Mouse (Mus musculus) liver, embryonic 11.5 days (tissue): ENCODE data around the gene Fosl1. TPM values are rescaled to one million over a fixed set of nuclear protein-coding genes. Genes with fewer than 3 reads are reported as not detected.

Experiments
- ATAC-seq: fragments of 200-750 bp; cut with Nextera tagmentation; replicated peaks from 2 replicates; pipeline ENCODE4 v1.8.0; 2017; ENCODE audit warnings: moderate number of reproducible peaks, mild to moderate bottlenecking, moderate TSS enrichment, moderate library complexity; ENCODE audit not compliant: low FRiP score
- DNase-seq: peaks from one replicate; pipeline ENCODE4 v3.0.0-alpha.2; 2017; ENCODE audit warnings: low spot score
- H3K27ac ChIP-seq: fragments of 300-500 bp; sonication (generic); 2 replicates; pipeline ENCODE4 v1.5.1; 2014; ENCODE audit warnings: mild to moderate bottlenecking, low read depth, low read length, control low read depth
- H3K27me3 ChIP-seq: fragments of 300-500 bp; sonication (generic); replicated peaks from 2 replicates; pipeline ENCODE4 v1.6.1; 2014; ENCODE audit warnings: low read length, mixed read lengths; ENCODE audit not compliant: control insufficient read depth, insufficient read depth
- H3K36me3 ChIP-seq: fragments of 300-500 bp; sonication (generic); 2 replicates; pipeline ENCODE4 v1.6.1; 2014; ENCODE audit warnings: mild to moderate bottlenecking, low read length, moderate library complexity, mixed read lengths; ENCODE audit not compliant: control insufficient read depth, insufficient read depth
- H3K4me1 ChIP-seq: fragments of 300-500 bp; sonication (generic); replicated peaks from 2 replicates; pipeline ENCODE4 v1.6.1; 2014; ENCODE audit warnings: low read length, mixed read lengths; ENCODE audit not compliant: control insufficient read depth, insufficient read depth
- H3K4me2 ChIP-seq: fragments of 300-500 bp; sonication (generic); 2 replicates; pipeline ENCODE4 v1.6.1; 2014; ENCODE audit warnings: mild to moderate bottlenecking, control low read depth, moderate library complexity
- H3K4me3 ChIP-seq: fragments of 300-500 bp; sonication (generic); 2 replicates; pipeline ENCODE4 v1.5.1; 2014; ENCODE audit warnings: low read depth, low read length, control low read depth
- H3K9ac ChIP-seq: fragments of 300-500 bp; sonication (generic); 2 replicates; pipeline ENCODE4 v1.6.1; 2014; ENCODE audit warnings: low read depth, low read length, control low read depth
- H3K9me3 ChIP-seq: fragments of 300-500 bp; sonication (generic); 2 replicates; pipeline ENCODE4 v1.6.1; 2016; ENCODE audit warnings: low read length, inconsistent platforms, mixed read lengths; ENCODE audit not compliant: control insufficient read depth
- WGBS: fragments of 180-500 bp; shearing (Covaris S2); extraction: QIAGEN DNeasy Blood & Tissue Kit; methylation state at CpG from one replicate; pipeline ENCODE4 v1.1.7; 2014; 5-methylcytosine and 5-hydroxymethylcytosine counted together
- polyA plus RNA-seq: library from polyadenylated mRNA; unstranded; fragments of >200 nt; fragmentation: Nextera tagmentation; extraction: Ambion mirVana; gene quantifications from 2 replicates; pipeline ENCODE4 v1.2.1, GENCODE M21; 2014

Gene Fosl1
- polyA plus RNA-seq, 1 experiment from 2014 or later: 0.59 TPM

DNA sequence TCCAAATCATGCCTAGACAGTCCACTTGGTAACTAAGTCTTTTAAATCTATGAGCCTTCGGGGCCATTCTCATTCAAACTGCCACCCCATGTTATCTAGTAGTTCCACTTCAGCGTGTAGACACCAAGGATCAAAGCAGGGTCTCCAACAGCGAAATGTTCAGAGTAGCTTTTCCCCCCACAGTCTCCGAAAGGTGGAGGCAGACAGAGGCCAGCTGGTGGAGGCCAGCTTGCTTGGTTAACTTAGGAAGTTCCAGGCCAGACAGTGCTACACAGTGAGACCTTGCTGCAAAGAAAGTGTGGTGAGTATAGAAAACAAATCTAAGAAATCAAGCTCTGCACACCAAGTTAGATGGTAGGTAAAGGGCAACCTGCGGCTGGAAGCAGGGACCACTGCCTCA, 36.7 kb upstream of the Fosl1 start:
- Histone ChIP-seq H3K27ac (no peak overlapping the region), H3K27me3 (no peaks in the 10 kb centered on the region), H3K4me2 (no peak overlapping the region), H3K9me3 (no peaks in the 10 kb centered on the region), H3K4me1 (peaks cover 8% of the 10 kb centered on the region; the same call in 1 of the 2 replicates), H3K36me3 (no peaks in the 10 kb centered on the region), H3K9ac (no peak overlapping the region), H3K4me3 (no peak overlapping the region)
- 76% methylated on average over 5 of the region's 5 CpGs for WGBS
- DNase-seq: no peak
- ATAC-seq: no peak

DNA sequence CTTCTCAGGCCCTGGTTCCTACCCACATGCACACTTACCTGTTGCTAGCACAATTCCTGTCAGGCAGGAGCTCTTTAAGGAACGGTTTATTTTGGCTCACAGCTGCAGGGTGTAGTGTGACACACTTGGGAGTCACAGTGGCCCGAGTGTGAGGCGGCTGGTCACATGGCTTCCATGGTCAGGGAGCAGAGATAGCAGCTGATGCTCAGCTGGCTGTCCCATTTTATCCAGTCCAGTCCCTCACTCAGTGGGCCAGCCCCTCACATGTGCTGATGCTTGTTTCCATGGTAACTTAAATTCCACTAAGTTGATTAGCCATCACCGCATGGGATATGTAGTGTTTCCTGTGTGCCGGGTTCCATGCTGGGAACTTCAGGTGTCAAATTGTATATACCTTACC, 35.4 kb upstream of the Fosl1 start:
- Histone ChIP-seq H3K4me2 (no peak overlapping the region), H3K27ac (no peak overlapping the region), H3K9ac (no peak overlapping the region), H3K4me3 (no peak overlapping the region), H3K4me1 (peaks cover 8% of the 10 kb centered on the region; the same call in 1 of the 2 replicates), H3K9me3 (no peaks in the 10 kb centered on the region), H3K27me3 (no peaks in the 10 kb centered on the region), H3K36me3 (no peaks in the 10 kb centered on the region)
- no peak for ATAC-seq
- 76% methylated on average over 5 of the region's 5 CpGs for WGBS
- no peak for DNase-seq

DNA sequence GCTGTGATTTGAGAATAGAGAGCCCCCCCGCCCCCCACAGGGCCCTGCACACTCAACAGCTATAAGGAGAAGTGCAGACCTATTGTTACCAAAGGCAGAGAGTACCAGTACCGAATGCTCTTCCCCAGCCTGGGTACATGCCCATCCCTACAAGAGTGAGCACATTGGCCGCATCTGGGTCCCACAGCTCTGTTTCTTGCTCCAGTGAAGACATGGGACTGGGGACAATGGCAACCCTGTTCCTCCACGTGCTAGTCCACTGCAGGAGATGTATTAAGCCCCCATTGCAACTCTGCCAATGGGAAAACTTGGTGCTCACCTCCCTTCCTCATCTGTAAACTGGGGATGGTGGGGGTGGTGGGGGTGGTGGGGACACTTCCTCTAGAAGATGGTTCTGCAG, 33.5 kb upstream of the Fosl1 start:
- no peaks in the 10 kb centered on the region for H3K27me3 ChIP-seq
- H3K9me3 ChIP-seq: no peaks in the 10 kb centered on the region
- H3K36me3 ChIP-seq: no peaks in the 10 kb centered on the region
- H3K9ac ChIP-seq: no peak overlapping the region
- WGBS: 81% methylated on average over 4 of the region's 4 CpGs
- no peak overlapping the region for H3K27ac ChIP-seq
- H3K4me1 ChIP-seq: peaks cover 6% of the 10 kb centered on the region; the same call in 1 of the 2 replicates
- no peak for ATAC-seq
- no peak overlapping the region for H3K4me2 ChIP-seq
- no peak overlapping the region for H3K4me3 ChIP-seq
- DNase-seq: no peak

DNA sequence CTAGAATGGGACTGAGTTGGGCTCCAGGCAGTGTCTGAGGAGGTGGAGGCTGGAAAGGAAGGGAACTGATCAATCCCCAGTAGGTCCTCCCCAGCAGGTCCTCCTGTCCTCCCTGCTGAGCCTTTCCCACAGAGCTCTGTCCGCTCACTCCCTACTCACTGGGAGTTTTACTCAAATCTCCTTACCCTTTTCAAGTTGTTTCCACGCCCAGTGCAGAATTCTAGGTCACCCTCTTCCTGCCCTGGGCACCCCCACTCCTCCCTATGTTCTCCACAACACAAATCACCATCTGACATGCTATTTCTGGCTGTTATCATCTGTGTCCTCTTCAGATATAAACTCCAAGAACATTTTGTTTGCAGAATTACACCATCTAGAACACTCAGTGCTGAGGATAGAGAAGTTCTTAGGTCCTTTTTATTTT, 32.8 kb upstream of the Fosl1 start:
- H3K4me1 ChIP-seq: peaks cover 6% of the 10 kb centered on the region; the same call in 1 of the 2 replicates
- H3K9me3 ChIP-seq: no peaks in the 10 kb centered on the region
- no peak for ATAC-seq
- H3K27me3 ChIP-seq: no peaks in the 10 kb centered on the region
- no peak for DNase-seq
- no peak overlapping the region for H3K27ac ChIP-seq
- no peak overlapping the region for H3K4me2 ChIP-seq
- no peaks in the 10 kb centered on the region for H3K36me3 ChIP-seq
- no peak overlapping the region for H3K4me3 ChIP-seq
- H3K9ac ChIP-seq: no peak overlapping the region
- 57% methylated on average over 2 of the region's 2 CpGs for WGBS

DNA sequence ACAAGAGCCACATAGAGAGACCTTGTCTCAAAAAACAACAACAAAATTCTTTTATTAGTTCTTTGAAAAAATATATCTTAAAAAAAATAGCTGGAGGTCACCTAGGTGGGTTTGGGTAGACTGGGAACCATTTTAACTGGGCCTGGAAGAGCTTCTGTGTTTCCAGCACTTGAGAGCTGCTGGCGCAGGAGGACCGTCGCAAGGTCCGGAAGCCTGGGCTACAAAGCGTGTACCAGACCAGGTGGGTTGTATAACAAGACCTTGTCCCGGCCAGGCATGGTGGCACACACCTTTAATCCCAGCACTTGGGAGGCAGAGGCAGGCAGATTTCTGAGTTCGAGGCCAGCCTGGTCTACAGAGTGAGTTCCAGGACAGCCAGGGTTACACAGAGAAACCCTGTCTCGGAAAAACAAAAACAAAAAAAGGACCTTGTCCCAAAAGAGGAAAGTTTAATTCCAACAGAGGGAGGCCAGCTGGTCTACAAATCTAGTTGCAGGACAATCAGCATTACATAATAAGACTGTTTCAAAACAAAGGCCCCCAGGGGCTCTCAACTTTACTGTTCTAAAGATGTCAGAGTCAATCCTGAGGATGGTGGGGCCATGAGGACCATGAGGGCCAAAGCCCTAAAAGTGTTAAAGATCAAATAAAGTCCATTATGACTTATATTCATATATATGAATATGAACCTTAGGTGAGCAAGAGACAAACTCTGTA, 28.4 kb upstream of the Fosl1 start:
- no peak overlapping the region for H3K9ac ChIP-seq
- no peaks in the 10 kb centered on the region for H3K27me3 ChIP-seq
- ATAC-seq (no peak), DNase-seq (no peak)
- peaks cover 9% of the 10 kb centered on the region; the same call in 1 of the 2 replicates for H3K36me3 ChIP-seq
- no peaks in the 10 kb centered on the region for H3K9me3 ChIP-seq
- H3K27ac ChIP-seq: no peak overlapping the region
- no peak overlapping the region for H3K4me3 ChIP-seq
- H3K4me2 ChIP-seq: no peak overlapping the region
- 94% methylated on average over 8 of the region's 8 CpGs for WGBS
- peaks cover 17% of the 10 kb centered on the region for H3K4me1 ChIP-seq

DNA sequence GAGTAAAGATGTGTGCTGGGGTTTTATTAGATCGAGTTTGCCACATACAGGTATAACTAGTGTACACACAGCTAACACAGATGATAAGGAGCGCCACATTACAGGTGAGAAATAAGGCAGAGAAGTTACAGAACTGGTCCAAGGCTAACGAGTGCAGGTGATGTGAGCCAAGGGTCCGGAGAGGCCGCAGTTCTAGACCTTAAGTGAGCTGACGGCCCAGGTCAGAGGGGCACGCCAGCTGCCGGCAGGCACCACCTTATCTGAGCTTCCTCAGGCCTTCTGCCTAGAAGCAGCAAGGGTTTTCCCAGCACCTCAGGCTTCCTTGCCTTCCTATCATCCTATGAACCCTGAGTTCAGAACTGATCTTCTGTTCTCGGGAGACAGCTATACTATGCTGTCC, 27.7 kb upstream of the Fosl1 start:
- H3K4me3 ChIP-seq: no peak overlapping the region
- H3K4me2 ChIP-seq: no peak overlapping the region
- H3K9ac ChIP-seq: no peak overlapping the region
- H3K27me3 ChIP-seq: no peaks in the 10 kb centered on the region
- 71% methylated on average over 9 of the region's 9 CpGs for WGBS
- H3K36me3 ChIP-seq: peaks cover 9% of the 10 kb centered on the region; the same call in 1 of the 2 replicates
- no peak overlapping the region for H3K27ac ChIP-seq
- DNase-seq (no peak), ATAC-seq (no peak)
- no peaks in the 10 kb centered on the region for H3K9me3 ChIP-seq
- H3K4me1 ChIP-seq: peaks cover 14% of the 10 kb centered on the region

DNA sequence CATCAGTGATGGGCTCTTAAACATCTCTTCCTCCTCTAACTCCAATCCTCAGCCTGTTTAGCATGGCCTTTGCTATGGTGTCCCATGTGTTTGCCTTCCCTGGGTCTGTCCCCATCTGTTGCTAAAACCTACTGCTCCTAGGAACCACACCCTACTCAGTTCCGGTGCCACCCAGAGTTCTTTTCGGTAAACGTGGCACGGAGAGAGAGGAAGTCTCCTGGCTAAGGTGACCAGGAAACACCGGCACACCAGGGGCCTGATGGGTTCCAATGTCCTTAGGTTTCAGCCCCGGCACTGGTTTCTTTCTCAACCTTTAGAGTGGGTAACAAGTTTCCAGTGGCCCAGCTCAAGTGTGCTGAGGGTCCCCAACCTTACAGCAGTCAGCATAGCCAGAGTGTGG, 26.8 kb upstream of the Fosl1 start:
- Histone ChIP-seq H3K27ac (no peak overlapping the region), H3K9ac (no peak overlapping the region), H3K27me3 (no peaks in the 10 kb centered on the region), H3K36me3 (peaks cover 9% of the 10 kb centered on the region; the same call in 1 of the 2 replicates), H3K9me3 (no peaks in the 10 kb centered on the region), H3K4me1 (peaks cover 13% of the 10 kb centered on the region), H3K4me3 (no peak overlapping the region), H3K4me2 (no peak overlapping the region)
- WGBS: 89% methylated on average over 6 of the region's 6 CpGs
- no peak for ATAC-seq
- no peak for DNase-seq

DNA sequence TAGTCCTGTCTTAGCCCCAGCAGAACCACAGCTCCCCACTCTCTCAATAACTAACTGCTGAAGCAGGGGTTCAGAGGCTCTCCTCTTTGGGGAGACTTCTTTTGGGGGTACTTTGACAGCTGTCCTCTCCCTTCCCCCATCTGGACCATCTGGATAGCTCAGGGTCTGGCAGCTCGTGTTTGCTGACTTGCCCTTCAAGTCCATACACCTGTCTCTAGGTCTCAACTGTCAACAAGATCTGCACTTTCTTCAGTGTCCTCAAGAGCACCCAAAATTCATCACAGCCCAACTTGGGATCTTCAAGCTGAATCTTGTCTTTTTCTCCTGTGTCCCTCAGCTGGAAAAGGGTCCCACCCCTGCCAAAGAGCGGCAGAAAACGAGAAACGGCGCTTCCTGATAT, 25.6 kb upstream of the Fosl1 start:
- H3K4me3 ChIP-seq: no peak overlapping the region
- peaks cover 24% of the 10 kb centered on the region for H3K4me1 ChIP-seq
- DNase-seq (no peak), ATAC-seq (no peak)
- WGBS: 93% methylated on average over 5 of the region's 5 CpGs
- no peak overlapping the region for H3K9ac ChIP-seq
- H3K9me3 ChIP-seq: no peaks in the 10 kb centered on the region
- no peaks in the 10 kb centered on the region for H3K27me3 ChIP-seq
- no peak overlapping the region for H3K4me2 ChIP-seq
- H3K36me3 ChIP-seq: peaks cover 16% of the 10 kb centered on the region; the same call in 1 of the 2 replicates
- H3K27ac ChIP-seq: no peak overlapping the region

DNA sequence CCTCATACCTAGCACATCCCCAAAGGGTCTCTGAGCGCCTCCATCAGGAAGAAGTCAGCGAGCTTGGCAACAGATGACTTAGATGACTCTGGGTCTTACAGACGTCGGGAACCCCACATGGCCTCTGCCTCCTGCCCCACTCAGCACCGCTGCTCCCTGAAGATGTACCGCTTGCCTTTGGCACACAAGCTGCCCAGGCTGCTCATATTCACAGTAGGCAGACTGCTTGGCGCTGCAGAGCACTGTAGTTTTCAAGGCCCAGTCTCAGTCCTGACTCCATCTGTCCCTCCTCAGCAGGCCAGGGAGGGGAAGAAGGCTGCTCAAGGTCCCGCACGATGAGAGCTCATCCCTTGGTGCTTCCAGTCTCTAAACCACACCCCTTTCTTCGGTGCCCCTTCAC, 25.1 kb upstream of the Fosl1 start:
- no peak overlapping the region for H3K9ac ChIP-seq

More for the DNA sequence above, 25.1 kb upstream of the Fosl1 start:
- no peak for ATAC-seq
- 89% methylated on average over 10 of the region's 10 CpGs for WGBS
- no peak overlapping the region for H3K27ac ChIP-seq
- H3K4me2 ChIP-seq: no peak overlapping the region
- no peaks in the 10 kb centered on the region for H3K27me3 ChIP-seq
- no peaks in the 10 kb centered on the region for H3K9me3 ChIP-seq
- peaks cover 24% of the 10 kb centered on the region for H3K4me1 ChIP-seq
- DNase-seq: no peak
- H3K36me3 ChIP-seq: peaks cover 19% of the 10 kb centered on the region; the same call in 1 of the 2 replicates
- no peak overlapping the region for H3K4me3 ChIP-seq
